Mouse (Mus musculus): ENCODE results near the gene Gdi1. TPM values are rescaled to one million over a fixed set of nuclear protein-coding genes. Genes with fewer than 3 reads are reported as not detected.
"Not testable (repeated sequence)": the region's sequence is repeated elsewhere in the genome, so short reads cannot be mapped to it uniquely, and the experiment has no call there.

Gdi1 gene
- total and polyA plus RNA-seq, 2 experiments from 2014 or later, result 457 to 979 TPM

DNA sequence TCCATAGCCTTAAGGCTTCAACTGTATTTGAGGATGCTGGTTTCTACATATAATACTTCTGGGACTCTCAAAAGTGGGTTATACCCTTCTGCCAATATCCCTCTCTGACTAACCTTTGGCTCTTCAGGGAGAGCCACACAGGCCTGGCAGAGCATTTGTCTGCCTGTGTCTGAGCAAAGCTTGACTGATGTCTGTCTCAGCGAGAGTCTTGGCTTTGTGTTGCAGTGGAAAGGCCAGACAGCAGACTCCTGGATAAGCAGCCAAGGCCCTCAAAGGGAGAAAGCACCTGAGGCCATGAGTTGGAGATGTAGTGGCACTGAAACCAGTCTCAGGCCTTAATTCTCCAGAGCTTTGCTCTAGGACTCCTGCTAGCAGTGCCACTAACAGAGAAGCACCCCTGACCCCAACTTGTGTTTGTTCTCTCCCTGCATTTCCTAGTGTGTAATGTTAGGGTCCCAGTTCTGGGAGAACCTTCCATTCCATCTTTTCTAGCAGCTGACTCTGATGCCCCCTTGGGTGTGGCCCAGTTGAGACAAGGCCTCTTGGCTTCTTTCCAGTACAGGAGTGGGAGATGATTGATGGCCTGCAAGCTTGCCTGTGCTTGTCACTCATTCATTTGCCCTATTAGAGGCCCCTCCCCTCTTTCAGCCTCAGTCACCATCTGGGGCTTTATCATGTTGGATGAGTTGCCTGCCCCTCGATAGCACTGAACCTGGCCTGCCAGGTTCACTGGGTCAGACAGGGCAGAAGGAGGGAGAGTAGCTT is 25.6 kb downstream of the Gdi1 start:
- Histone ChIP-seq H3K4me3 (ENCODE audit: low read depth, low read length) (peak overlapping the region; percentile 48), H3K27me3 (ENCODE audit: insufficient read depth, low read length) (no peaks in the 10 kb centered on the region), H3K36me3 (ENCODE audit: insufficient read depth) (0 out of 2 replicates have a peak, but pooled peaks cover 6% of the 10 kb centered on the region), H3K9me3 (ENCODE audit: low read length) (no peaks in the 10 kb centered on the region), H3K4me2 (ENCODE audit: low read depth) (peak overlapping the region; percentile 55), H3K4me1 (ENCODE audit: insufficient read depth) (peaks cover 8% of the 10 kb centered on the region; the same call in 1 of the 2 replicates), H3K27ac (ENCODE audit: low read depth, low read length) (peak overlapping the region; percentile 85), H3K9ac (peak overlapping the region; percentile 65; the same call in 1 of the 2 replicates)
- no peak for ATAC-seq
- WGBS, result 15% methylated on average over 2 of the region's 2 CpGs
- no peak for DNase-seq
- no peak for TF ChIP-seq CTCF (IDR thresholded peaks at IDR 0.05; ENCODE audit: low read depth)

GRCm38 (mm10) chrX:74352645-74353466 is 48.1 kb downstream of the Gdi1 start:
- Histone ChIP-seq H3K4me3 (ENCODE audit: low read depth, low read length) (peak overlapping the region; percentile 35), H3K27me3 (ENCODE audit: insufficient read depth, low read length) (no peaks in the 10 kb centered on the region), H3K27ac (ENCODE audit: low read depth, low read length) (peak overlapping the region; percentile 66), H3K9me3 (ENCODE audit: low read length) (no peaks in the 10 kb centered on the region), H3K4me2 (ENCODE audit: low read depth) (peak overlapping the region; percentile 51), H3K4me1 (ENCODE audit: insufficient read depth) (no peaks in the 10 kb centered on the region), H3K9ac (peak overlapping the region; percentile 54), H3K36me3 (ENCODE audit: insufficient read depth) (no peaks in the 10 kb centered on the region)
- DNase-seq (peak; percentile 9), ATAC-seq (peak; percentile 74)
- TF ChIP-seq CTCF (IDR thresholded peaks at IDR 0.05; ENCODE audit: low read depth), result no peak
- WGBS, result 39% methylated on average over 13 of the region's 13 CpGs

DNA sequence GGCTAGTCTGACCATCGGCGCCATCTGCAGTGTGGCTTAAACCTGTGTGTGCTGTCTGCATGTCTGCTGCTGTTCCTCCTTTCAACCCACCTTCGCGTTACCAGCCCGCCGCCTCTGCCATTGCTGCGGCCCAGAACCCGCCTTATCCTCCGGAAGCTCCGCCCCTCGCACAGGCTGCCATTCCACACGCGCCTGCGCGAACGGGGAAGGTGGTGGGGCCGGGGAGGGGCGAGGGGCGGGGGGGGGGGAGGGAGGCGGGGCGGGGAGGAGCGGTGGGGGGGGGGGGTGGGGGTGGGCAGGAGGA is 48.6 kb downstream of the Gdi1 start, which contains the start of gene Lage3:
Gene Lage3, minus strand, starts transcription at position 152 of the 304 bp plus-strand sequence.
- Histone ChIP-seq H3K27ac (ENCODE audit: low read depth, low read length) (peak within 1 kb of the TSS; percentile 66), H3K36me3 (ENCODE audit: insufficient read depth) (no peaks in the 10 kb centered on the region), H3K4me3 (ENCODE audit: low read depth, low read length) (peak within 1 kb of the TSS; percentile 35), H3K9ac (peak within 1 kb of the TSS; percentile 54), H3K27me3 (ENCODE audit: insufficient read depth, low read length) (no peaks in the 10 kb centered on the region), H3K4me1 (ENCODE audit: insufficient read depth) (no peaks in the 10 kb centered on the region), H3K4me2 (ENCODE audit: low read depth) (peak within 1 kb of the TSS; percentile 51), H3K9me3 (ENCODE audit: low read length) (no peaks in the 10 kb centered on the region)
- peak; percentile 94 for ATAC-seq
- no peak for TF ChIP-seq CTCF (IDR thresholded peaks at IDR 0.05; ENCODE audit: low read depth)
- DNase-seq, result peak; percentile 87
- WGBS, result 46% methylated on average over 11 of the region's 22 CpGs

- not testable (repeated sequence) for ATAC-seq; H3K9ac ChIP-seq; H3K27ac ChIP-seq (ENCODE audit: low read depth, low read length); H3K4me3 ChIP-seq (ENCODE audit: low read depth, low read length); H3K9me3 ChIP-seq (ENCODE audit: low read length); DNase-seq; H3K36me3 ChIP-seq (ENCODE audit: insufficient read depth); H3K4me1 ChIP-seq (ENCODE audit: insufficient read depth); H3K4me2 ChIP-seq (ENCODE audit: low read depth); H3K27me3 ChIP-seq (ENCODE audit: insufficient read depth, low read length)
- 90% methylated on average over 3 of the region's 3 CpGs for WGBS
These were observed 52.3 kb downstream of the Gdi1 start for GRCm38 (mm10) chrX:74357069-74357468.

GRCm38 (mm10) chrX:74359171-74359570 is 54.4 kb downstream of the Gdi1 start:
- no peak for TF ChIP-seq CTCF (IDR thresholded peaks at IDR 0.05; ENCODE audit: low read depth)

More at GRCm38 (mm10) chrX:74359171-74359570, 54.4 kb downstream of the Gdi1 start:
- Histone ChIP-seq H3K9me3 (ENCODE audit: low read length) (no peaks in the 10 kb centered on the region), H3K4me3 (ENCODE audit: low read depth, low read length) (no peak overlapping the region), H3K27ac (ENCODE audit: low read depth, low read length) (no peak overlapping the region), H3K4me2 (ENCODE audit: low read depth) (no peak overlapping the region), H3K4me1 (ENCODE audit: insufficient read depth) (no peaks in the 10 kb centered on the region), H3K36me3 (ENCODE audit: insufficient read depth) (no peaks in the 10 kb centered on the region), H3K9ac (no peak overlapping the region), H3K27me3 (ENCODE audit: insufficient read depth, low read length) (no peaks in the 10 kb centered on the region)
- DNase-seq, result no peak
- no peak for ATAC-seq
- WGBS, result 59% methylated on average over 11 of the region's 11 CpGs

Small RNA genes lying within 50 kb of the gene (microRNA-seq; reads per million reads assigned to microRNA genes)
- gene Mir7091 (0 reads per million in 2 experiments), gene Mir7092 (0.73 to 1.2 reads per million in 2 experiments)

Other genes with a start within 250 kb of the Gdi1 start
- not detected in 2 replicates for gene Opn1mw, start 177.5 kb upstream of the Gdi1 start, total RNA-seq (2014; rRNA removed)
- not detected in 2 replicates for gene Opn1mw, start 177.5 kb upstream of the Gdi1 start, polyA plus RNA-seq (2015; fragmentation: Nextera tagmentation; extraction: Ambion mirVana)
- gene Mecp2, start 169.6 kb upstream of the Gdi1 start, total RNA-seq (2014; rRNA removed), result 56.7 and 80.9 TPM in 2 replicates
- gene Mecp2, start 169.6 kb upstream of the Gdi1 start, polyA plus RNA-seq (2015; fragmentation: Nextera tagmentation; extraction: Ambion mirVana), result 11.4 and 12.4 TPM in 2 replicates
- not detected in 2 replicates for gene Tex28, start 137.2 kb upstream of the Gdi1 start, total RNA-seq (2014; rRNA removed)
- not detected in 2 replicates for gene Tex28, start 137.2 kb upstream of the Gdi1 start, polyA plus RNA-seq (2015; fragmentation: Nextera tagmentation; extraction: Ambion mirVana)
- gene Tktl1, start 127.7 kb upstream of the Gdi1 start, total RNA-seq (2014; rRNA removed), result not detected in 2 replicates
- gene Tktl1, start 127.7 kb upstream of the Gdi1 start, polyA plus RNA-seq (2015; fragmentation: Nextera tagmentation; extraction: Ambion mirVana), result 0.06 TPM in 1 of 2 replicates, not detected in the other
- gene Flna, start 55.2 kb upstream of the Gdi1 start, total RNA-seq (2014; rRNA removed), result 327 and 336 TPM in 2 replicates
- 35.5 and 45.1 TPM in 2 replicates for gene Flna, start 55.2 kb upstream of the Gdi1 start, polyA plus RNA-seq (2015; fragmentation: Nextera tagmentation; extraction: Ambion mirVana)
- gene Emd, start 50.3 kb upstream of the Gdi1 start, total RNA-seq (2014; rRNA removed), result 51.6 and 73.2 TPM in 2 replicates
- gene Emd, start 50.3 kb upstream of the Gdi1 start, polyA plus RNA-seq (2015; fragmentation: Nextera tagmentation; extraction: Ambion mirVana), result 16.9 and 21.0 TPM in 2 replicates
- gene Rpl10, start 34.2 kb upstream of the Gdi1 start, total RNA-seq (2014; rRNA removed), result 2,018 and 2,171 TPM in 2 replicates
- 467 and 512 TPM in 2 replicates for gene Rpl10, start 34.2 kb upstream of the Gdi1 start, polyA plus RNA-seq (2015; fragmentation: Nextera tagmentation; extraction: Ambion mirVana)
- 54.5 and 80.6 TPM in 2 replicates for gene Taz, start 23.1 kb upstream of the Gdi1 start, total RNA-seq (2014; rRNA removed)
- gene Taz, start 23.1 kb upstream of the Gdi1 start, polyA plus RNA-seq (2015; fragmentation: Nextera tagmentation; extraction: Ambion mirVana), result 45.7 and 58.1 TPM in 2 replicates
- gene Dnase1l1, start 22.7 kb upstream of the Gdi1 start, total RNA-seq (2014; rRNA removed), result 1.3 and 2.2 TPM in 2 replicates
- gene Dnase1l1, start 22.7 kb upstream of the Gdi1 start, polyA plus RNA-seq (2015; fragmentation: Nextera tagmentation; extraction: Ambion mirVana), result 3.1 and 3.4 TPM in 2 replicates
- gene Atp6ap1, start 7.9 kb upstream of the Gdi1 start, total RNA-seq (2014; rRNA removed), result 215 and 250 TPM in 2 replicates
- gene Atp6ap1, start 7.9 kb upstream of the Gdi1 start, polyA plus RNA-seq (2015; fragmentation: Nextera tagmentation; extraction: Ambion mirVana), result 260 and 318 TPM in 2 replicates
- 16.2 and 16.8 TPM in 2 replicates for gene Fam50a, start 8.0 kb downstream of the Gdi1 start, total RNA-seq (2014; rRNA removed)
- 49.6 and 64.3 TPM in 2 replicates for gene Fam50a, start 8.0 kb downstream of the Gdi1 start, polyA plus RNA-seq (2015; fragmentation: Nextera tagmentation; extraction: Ambion mirVana)
- 109 and 143 TPM in 2 replicates for gene Plxna3, start 24.1 kb downstream of the Gdi1 start, total RNA-seq (2014; rRNA removed)
- gene Plxna3, start 24.1 kb downstream of the Gdi1 start, polyA plus RNA-seq (2015; fragmentation: Nextera tagmentation; extraction: Ambion mirVana), result 17.7 and 22.9 TPM in 2 replicates
- 62.5 and 67.3 TPM in 2 replicates for gene Lage3, start 48.6 kb downstream of the Gdi1 start, total RNA-seq (2014; rRNA removed)
- 68.7 and 80.4 TPM in 2 replicates for gene Lage3, start 48.6 kb downstream of the Gdi1 start, polyA plus RNA-seq (2015; fragmentation: Nextera tagmentation; extraction: Ambion mirVana)
- 39.5 and 47.0 TPM in 2 replicates for gene Ubl4a, start 68.2 kb downstream of the Gdi1 start, total RNA-seq (2014; rRNA removed)
- gene Ubl4a, start 68.2 kb downstream of the Gdi1 start, polyA plus RNA-seq (2015; fragmentation: Nextera tagmentation; extraction: Ambion mirVana), result 73.9 and 77.4 TPM in 2 replicates
- gene Slc10a3, start 68.4 kb downstream of the Gdi1 start, total RNA-seq (2014; rRNA removed), result 6.5 and 6.6 TPM in 2 replicates
- 4.6 and 4.8 TPM in 2 replicates for gene Slc10a3, start 68.4 kb downstream of the Gdi1 start, polyA plus RNA-seq (2015; fragmentation: Nextera tagmentation; extraction: Ambion mirVana)
- gene Fam3a, start 88.3 kb downstream of the Gdi1 start, total RNA-seq (2014; rRNA removed), result 24.5 and 33.6 TPM in 2 replicates
- gene Fam3a, start 88.3 kb downstream of the Gdi1 start, polyA plus RNA-seq (2015; fragmentation: Nextera tagmentation; extraction: Ambion mirVana), result 28.9 and 31.6 TPM in 2 replicates
- 30.6 and 41.4 TPM in 2 replicates for gene Ikbkg, start 88.3 kb downstream of the Gdi1 start, total RNA-seq (2014; rRNA removed)
- gene Ikbkg, start 88.3 kb downstream of the Gdi1 start, polyA plus RNA-seq (2015; fragmentation: Nextera tagmentation; extraction: Ambion mirVana), result 11.0 and 13.7 TPM in 2 replicates
- gene G6pdx, start 124.2 kb downstream of the Gdi1 start, total RNA-seq (2014; rRNA removed), result 47.6 and 50.5 TPM in 2 replicates
- gene G6pdx, start 124.2 kb downstream of the Gdi1 start, polyA plus RNA-seq (2015; fragmentation: Nextera tagmentation; extraction: Ambion mirVana), result 45.1 and 48.8 TPM in 2 replicates
- gene Gm6880, start 176.4 kb downstream of the Gdi1 start, total RNA-seq (2014; rRNA removed), result 0.38 TPM in 1 of 2 replicates, not detected in the other
- not detected in 2 replicates for gene Gm6880, start 176.4 kb downstream of the Gdi1 start, polyA plus RNA-seq (2015; fragmentation: Nextera tagmentation; extraction: Ambion mirVana)